ENCODE assay signal across 15 mouse cellular contexts in genomic region chr3:146653692-146654091, GRCm38 (mm10). TPM values are rescaled to one million over a fixed set of nuclear protein-coding genes. Genes with fewer than 3 reads are reported as not detected.
DNase-seq lines count a peak whose midpoint lies in the region; ATAC-seq and TF ChIP-seq lines count a peak whose summit lies in the region.
"Had no signal": no experiment of that assay in that cellular context is flagged by ENCODE, and none has a peak within 500 bp of the region (broad histone marks: within the 10 kb centered on the region; RNA-seq: fewer than 3 reads in every experiment).

No protein-coding gene starts in this region.

- no peak overlapping the region for H3K4me2 ChIP-seq in kidney, embryonic 15.5 days
- no peak overlapping the region for H3K4me2 ChIP-seq in stomach, embryonic 15.5 days
- H3K4me2 ChIP-seq: limb, embryonic 13.5 days had no signal

- ATAC-seq in kidney, embryonic 15.5 days (replicated peaks; ENCODE audit: low FRiP score), result 0 out of 2 replicates have a peak, but pooled peaks have one; percentile 54
- ATAC-seq in stomach, embryonic 15.5 days (ENCODE audit: insufficient read depth, low FRiP score, low read depth), result peak; percentile 83
- ATAC-seq in CD4-positive, CD25-positive, alpha-beta regulatory T cell, adult 4 months, result no peak

- peaks cover 4% of the 10 kb centered on the region; the same call in 1 of the 2 replicates for H3K4me1 ChIP-seq in kidney, embryonic 15.5 days
- no peaks in the 10 kb centered on the region for H3K4me1 ChIP-seq in kidney, adult 2 months (ENCODE audit: control insufficient read depth, insufficient read depth, low read length)
- H3K4me1 ChIP-seq in liver, adult 2 months (ENCODE audit: control insufficient read depth, insufficient read depth, low read length), result no peaks in the 10 kb centered on the region
- H3K4me1 ChIP-seq in stomach, embryonic 15.5 days, result no peaks in the 10 kb centered on the region

- no peaks in the 10 kb centered on the region for H3K79me2 ChIP-seq in liver, adult 2 months (ENCODE audit: control insufficient read depth, insufficient read depth, low read length)

- TF ChIP-seq POLR2A in kidney, adult 2 months (IDR thresholded peaks at IDR 0.05; ENCODE audit: low read depth, low read length), result no peak
- TF ChIP-seq POLR2A in liver, adult 2 months (IDR thresholded peaks at IDR 0.05; ENCODE audit: extremely low read depth, insufficient read depth, low read length), result no peak

- no peak for TF ChIP-seq CTCF in kidney, adult 2 months (conservative IDR thresholded peaks at IDR 0.05; ENCODE audit: insufficient read depth, insufficient read length, low read depth, low read length)
- TF ChIP-seq CTCF in liver, adult 2 months (IDR thresholded peaks at IDR 0.05; ENCODE audit: low read depth, low read length), result no peak

- H3K36me3 ChIP-seq in kidney, embryonic 15.5 days, result no peaks in the 10 kb centered on the region
- no peaks in the 10 kb centered on the region for H3K36me3 ChIP-seq in kidney, adult 2 months (ENCODE audit: control insufficient read depth, insufficient read depth, low read length)
- no peaks in the 10 kb centered on the region for H3K36me3 ChIP-seq in liver, adult 2 months (ENCODE audit: control insufficient read depth, insufficient read depth, low read length)
- H3K36me3 ChIP-seq in stomach, embryonic 15.5 days, result no peaks in the 10 kb centered on the region
- H3K36me3 ChIP-seq: limb, embryonic 13.5 days had no signal

- no peaks in the 10 kb centered on the region for H3K27me3 ChIP-seq in kidney, embryonic 15.5 days
- no peaks in the 10 kb centered on the region for H3K27me3 ChIP-seq in kidney, adult 2 months (replicated peaks; ENCODE audit: control insufficient read depth, insufficient read depth, low read length)
- no peaks in the 10 kb centered on the region for H3K27me3 ChIP-seq in liver, adult 2 months (ENCODE audit: control insufficient read depth, insufficient read depth, low read length)
- no peaks in the 10 kb centered on the region for H3K27me3 ChIP-seq in stomach, embryonic 15.5 days (replicated peaks)
- H3K27me3 ChIP-seq: limb, embryonic 13.5 days had no signal

- H3K9ac ChIP-seq in kidney, embryonic 15.5 days, result no peak overlapping the region
- H3K9ac ChIP-seq in liver, adult 2 months (ENCODE audit: low read depth, low read length), result no peak overlapping the region
- H3K9ac ChIP-seq in stomach, embryonic 15.5 days, result no peak overlapping the region
- H3K9ac ChIP-seq: limb, embryonic 13.5 days had no signal

- 56% methylated on average over 6 of the region's 6 CpGs for WGBS in kidney, embryonic 15.5 days
- 57% methylated on average over 6 of the region's 6 CpGs for WGBS in kidney, adult 2 months
- 74% methylated on average over 6 of the region's 6 CpGs for WGBS in liver, adult 2 months
- 44% methylated on average over 6 of the region's 6 CpGs for WGBS in stomach, embryonic 15.5 days

- no peaks in the 10 kb centered on the region for H3K9me3 ChIP-seq in kidney, embryonic 15.5 days (replicated peaks)
- H3K9me3 ChIP-seq in stomach, embryonic 15.5 days, result no peaks in the 10 kb centered on the region
- H3K9me3 ChIP-seq: limb, embryonic 13.5 days had no signal

- no peak overlapping the region for H3K27ac ChIP-seq in kidney, embryonic 15.5 days
- H3K27ac ChIP-seq in kidney, adult 2 months (ENCODE audit: insufficient read depth, low read depth, low read length), result no peak overlapping the region
- H3K27ac ChIP-seq in liver, adult 2 months (replicated peaks; ENCODE audit: insufficient read depth, low read depth, low read length), result no peak overlapping the region
- H3K27ac ChIP-seq in stomach, embryonic 15.5 days, result no peak overlapping the region
- H3K27ac ChIP-seq: left cerebral cortex, adult 2 months; limb, embryonic 13.5 days had no signal

- H3K4me3 ChIP-seq in kidney, embryonic 15.5 days (replicated peaks), result no peak overlapping the region
- no peak overlapping the region for H3K4me3 ChIP-seq in kidney, adult 2 months (ENCODE audit: insufficient read depth, low read depth, low read length)
- H3K4me3 ChIP-seq in liver, adult 2 months (ENCODE audit: insufficient read depth, low read depth, low read length), result no peak overlapping the region
- H3K4me3 ChIP-seq in stomach, embryonic 15.5 days (replicated peaks), result no peak overlapping the region
- H3K4me3 ChIP-seq: left cerebral cortex, adult 2 months; limb, embryonic 13.5 days had no signal

- DNase-seq in kidney, adult 2 months, result no peak
- peak; percentile 30 for DNase-seq in c-Kit-positive CD71-positive TER-119-negative erythroid progenitor cells, embryonic 14.5 days (ENCODE audit: low read depth)
- peak; percentile 16 for DNase-seq in liver, adult 2 months (ENCODE audit: extremely low read depth, low read depth, low spot score)
- DNase-seq in embryo, embryonic 10.5 days (ENCODE audit: low spot score), result no peak
- DNase-seq: cerebellum, adult 18-20 months; embryo, embryonic 11 days; heart, adult 18-20 months; kidney, postnatal 4 days had no signal

RNA-seq across cellular contexts. Expression of gene 4930503B20Rik, which starts 2.6 kb away (rescaled TPM):
- not detected in 2 replicates for polyA plus RNA-seq in kidney, embryonic 15.5 days (2015; fragmentation: Nextera tagmentation; extraction: Ambion mirVana)
- polyA plus RNA-seq in kidney, adult 2 months (2012; rRNA removed), result not detected in 2 replicates
- not detected in 2 replicates for total RNA-seq in liver, adult 2 months (2014; rRNA removed)
- not detected in 2 replicates for polyA plus RNA-seq in liver, adult 2 months (2012; rRNA removed)
- polyA plus RNA-seq in stomach, embryonic 15.5 days (2015; fragmentation: Nextera tagmentation; extraction: Ambion mirVana), result not detected in 2 replicates
- not detected for polyA plus RNA-seq in CD4-positive, CD25-positive, alpha-beta regulatory T cell, adult 4 months (2017; shearing (Covaris generic))
- total RNA-seq: adrenal gland, postnatal 4 days; heart, adult 18-20 months; left cerebral cortex, adult 2 months had no signal
- polyA plus RNA-seq: limb, embryonic 13.5 days had no signal

RNA-seq across cellular contexts. Expression of gene Samd13, which starts 31.7 kb away (rescaled TPM):
- 0.86 and 0.96 TPM in 2 replicates for polyA plus RNA-seq in kidney, embryonic 15.5 days (2015; fragmentation: Nextera tagmentation; extraction: Ambion mirVana)
- 0.11 and 0.27 TPM in 2 replicates for polyA plus RNA-seq in kidney, adult 2 months (2012; rRNA removed)
- not detected in 2 replicates for total RNA-seq in liver, adult 2 months (2014; rRNA removed)
- 0.22 TPM in 1 of 2 replicates, not detected in the other for polyA plus RNA-seq in liver, adult 2 months (2012; rRNA removed)
- polyA plus RNA-seq in stomach, embryonic 15.5 days (2015; fragmentation: Nextera tagmentation; extraction: Ambion mirVana), result 0.67 and 0.86 TPM in 2 replicates
- polyA plus RNA-seq in CD4-positive, CD25-positive, alpha-beta regulatory T cell, adult 4 months (2017; shearing (Covaris generic)), result under 1 TPM in 1 of 2 experiments, not detected in 1; 0.52 TPM
- total RNA-seq: neutrophil, adult 5-6 weeks had no signal

RNA-seq across cellular contexts. Expression of gene Dnase2b, which starts 38.3 kb away (rescaled TPM):
- polyA plus RNA-seq in kidney, embryonic 15.5 days (2015; fragmentation: Nextera tagmentation; extraction: Ambion mirVana), result 0.08 TPM in 1 of 2 replicates, not detected in the other
- not detected in 2 replicates for polyA plus RNA-seq in kidney, adult 2 months (2012; rRNA removed)
- 11.0 and 15.6 TPM in 2 replicates for total RNA-seq in liver, adult 2 months (2014; rRNA removed)
- 6.2 and 6.6 TPM in 2 replicates for polyA plus RNA-seq in liver, adult 2 months (2012; rRNA removed)
- 0.23 and 0.24 TPM in 2 replicates for polyA plus RNA-seq in stomach, embryonic 15.5 days (2015; fragmentation: Nextera tagmentation; extraction: Ambion mirVana)
- polyA plus RNA-seq in CD4-positive, CD25-positive, alpha-beta regulatory T cell, adult 4 months (2017; shearing (Covaris generic)), result not detected
- total RNA-seq: heart, adult 18-20 months; left cerebral cortex, adult 2 months; neutrophil, adult 5-6 weeks had no signal
- polyA plus RNA-seq: limb, embryonic 13.5 days had no signal

Comparison
In these comparisons a context has a peak if more than half of its experiments do, and no peak if none do; other contexts are left out.
1. DNase-seq: peak in c-Kit-positive CD71-positive TER-119-negative erythroid progenitor cells, embryonic 14.5 days (single experiment) and liver, adult 2 months (single experiment); none in kidney, adult 2 months (single experiment) and embryo, embryonic 10.5 days (single experiment).